Mouse (Mus musculus): Measurements from ENCODE around the gene Ethe1. TPM values are rescaled to one million over a fixed set of nuclear protein-coding genes. Genes with fewer than 3 reads are reported as not detected.

The Ethe1 gene
- total RNA-seq, 2 experiments from 2014 or later: 31.4 to 68.9 TPM

DNA sequence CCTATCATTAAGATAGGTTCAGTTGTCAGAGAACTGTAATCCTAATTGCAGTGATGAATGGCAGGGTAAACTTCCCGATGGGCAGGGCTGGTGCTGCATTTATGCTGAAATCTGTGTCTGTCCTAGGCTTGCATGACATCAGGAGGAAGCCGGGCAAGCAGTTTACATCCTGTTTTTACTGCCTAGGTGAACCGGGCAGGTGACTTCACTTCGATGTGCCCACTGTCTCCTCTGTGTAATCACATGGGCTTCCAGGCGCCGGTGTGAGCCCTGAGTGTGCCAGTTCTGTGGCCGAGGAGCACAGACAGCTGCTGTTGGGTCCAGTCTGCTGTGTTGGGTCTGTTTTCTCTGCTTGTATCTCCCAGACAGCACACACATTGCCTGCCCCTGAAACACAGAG is 59.1 kb downstream of the Ethe1 start:
- ATAC-seq (replicated peaks; ENCODE audit: poor library complexity): no peak

DNA sequence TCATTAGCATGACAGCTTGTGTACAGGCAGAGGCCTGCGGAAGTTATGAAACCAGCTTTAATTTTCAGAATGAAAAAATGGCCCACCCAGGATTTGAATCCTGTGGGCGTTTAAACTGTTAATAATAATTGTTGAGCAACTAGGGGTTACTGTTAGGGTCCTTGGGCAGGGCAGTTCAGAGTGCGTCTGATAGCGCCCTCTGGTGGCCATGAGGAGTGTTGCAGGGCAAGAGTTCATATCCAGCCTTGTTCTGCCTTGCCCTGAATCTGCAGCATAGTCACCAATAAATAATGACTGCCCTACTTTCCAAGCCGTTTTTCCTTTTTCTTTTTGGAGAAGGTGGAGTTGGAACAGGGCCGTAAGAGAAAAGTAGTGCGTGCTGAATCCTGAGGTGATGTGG is 66.3 kb downstream of the Ethe1 start:
- ATAC-seq (replicated peaks; ENCODE audit: poor library complexity): peak; percentile 93

Other genes starting within 250 kb of the Ethe1 start
- not detected in 2 replicates for gene Lypd5, start 238.3 kb upstream of the Ethe1 start, total RNA-seq (2015)
- gene Lypd5, start 238.3 kb upstream of the Ethe1 start, total RNA-seq (2017): not detected in 2 replicates
- gene Kcnn4, start 217.3 kb upstream of the Ethe1 start, total RNA-seq (2015): 20.5 and 28.0 TPM in 2 replicates
- gene Kcnn4, start 217.3 kb upstream of the Ethe1 start, total RNA-seq (2017): 48.6 and 57.7 TPM in 2 replicates
- 10.8 and 18.1 TPM in 2 replicates for gene Smg9, start 187.9 kb upstream of the Ethe1 start, total RNA-seq (2015)
- gene Smg9, start 187.9 kb upstream of the Ethe1 start, total RNA-seq (2017): 16.0 and 20.8 TPM in 2 replicates
- gene Irgc1, start 135.2 kb upstream of the Ethe1 start, total RNA-seq (2015): 0.07 TPM in 1 of 2 replicates, not detected in the other
- not detected in 2 replicates for gene Irgc1, start 135.2 kb upstream of the Ethe1 start, total RNA-seq (2017)
- 17.9 and 21.2 TPM in 2 replicates for gene Plaur, start 125.1 kb upstream of the Ethe1 start, total RNA-seq (2015)
- 20.5 and 27.6 TPM in 2 replicates for gene Plaur, start 125.1 kb upstream of the Ethe1 start, total RNA-seq (2017)
- not detected in 2 replicates for gene Cadm4, start 105.5 kb upstream of the Ethe1 start, total RNA-seq (2015)
- not detected in 2 replicates for gene Cadm4, start 105.5 kb upstream of the Ethe1 start, total RNA-seq (2017)
- 2.0 and 2.2 TPM in 2 replicates for gene Zfp428, start 80.5 kb upstream of the Ethe1 start, total RNA-seq (2015)
- gene Zfp428, start 80.5 kb upstream of the Ethe1 start, total RNA-seq (2017): 1.3 and 3.6 TPM in 2 replicates
- gene AC161166.1, start 75.1 kb upstream of the Ethe1 start, total RNA-seq (2015): not detected in 2 replicates
- not detected in 2 replicates for gene AC161166.1, start 75.1 kb upstream of the Ethe1 start, total RNA-seq (2017)
- 3.2 and 4.4 TPM in 2 replicates for gene Irgq, start 56.9 kb upstream of the Ethe1 start, total RNA-seq (2015)
- 4.7 and 5.3 TPM in 2 replicates for gene Irgq, start 56.9 kb upstream of the Ethe1 start, total RNA-seq (2017)
- not detected in 2 replicates for gene Pinlyp, start 41.4 kb upstream of the Ethe1 start, total RNA-seq (2015)
- not detected in 2 replicates for gene Pinlyp, start 41.4 kb upstream of the Ethe1 start, total RNA-seq (2017)
- gene Xrcc1, start 41.3 kb upstream of the Ethe1 start, total RNA-seq (2015): 35.8 and 43.4 TPM in 2 replicates
- 40.0 and 44.3 TPM in 2 replicates for gene Xrcc1, start 41.3 kb upstream of the Ethe1 start, total RNA-seq (2017)
- 0.12 and 0.15 TPM in 2 replicates for gene Zfp575, start 98 bp downstream of the Ethe1 start, total RNA-seq (2015)
- not detected in 2 replicates for gene Zfp575, start 98 bp downstream of the Ethe1 start, total RNA-seq (2017)
- gene Phldb3, start 23.2 kb downstream of the Ethe1 start, total RNA-seq (2015): 3.6 and 4.5 TPM in 2 replicates
- gene Phldb3, start 23.2 kb downstream of the Ethe1 start, total RNA-seq (2017): 10.4 and 11.5 TPM in 2 replicates
- gene Lypd3, start 49.0 kb downstream of the Ethe1 start, total RNA-seq (2015): not detected in 2 replicates
- gene Lypd3, start 49.0 kb downstream of the Ethe1 start, total RNA-seq (2017): not detected in 2 replicates
- gene Tex101, start 89.1 kb downstream of the Ethe1 start, total RNA-seq (2015): not detected in 2 replicates
- gene Tex101, start 89.1 kb downstream of the Ethe1 start, total RNA-seq (2017): not detected in 2 replicates
- not detected in 2 replicates for gene BC049730, start 121.7 kb downstream of the Ethe1 start, total RNA-seq (2015)
- gene BC049730, start 121.7 kb downstream of the Ethe1 start, total RNA-seq (2017): not detected in 2 replicates
- not detected in 2 replicates for gene Gm4763, start 139.4 kb downstream of the Ethe1 start, total RNA-seq (2015)
- gene Gm4763, start 139.4 kb downstream of the Ethe1 start, total RNA-seq (2017): not detected in 2 replicates
- 16.4 and 16.9 TPM in 2 replicates for gene Cd177, start 172.8 kb downstream of the Ethe1 start, total RNA-seq (2015)
- 23.0 and 36.9 TPM in 2 replicates for gene Cd177, start 172.8 kb downstream of the Ethe1 start, total RNA-seq (2017)
- 0.44 and 2.6 TPM in 2 replicates for gene Ceacam10, start 189.7 kb downstream of the Ethe1 start, total RNA-seq (2015)
- 1.3 and 2.8 TPM in 2 replicates for gene Ceacam10, start 189.7 kb downstream of the Ethe1 start, total RNA-seq (2017)

Measured in megakaryocyte progenitor cell, adult 5-6 weeks (primary cell).